Mouse (Mus musculus) myocyte (in vitro differentiated cells): ENCODE measurements around the gene Popdc2. TPM values are rescaled to one million over a fixed set of nuclear protein-coding genes. Genes with fewer than 3 reads are reported as not detected.
A peak's percentile ranks its signal among the peaks of the same experiment; 100 is the strongest.

ENCODE experiments used
- H3K27me3 ChIP-seq: one replicate; pipeline ENCODE4 v1.6.1; 2011; ENCODE audit not compliant: control insufficient read depth, insufficient read depth, insufficient read length
- H3K36me3 ChIP-seq: one replicate; pipeline ENCODE4 v1.6.1; 2011; ENCODE audit not compliant: control insufficient read depth, insufficient read depth
- H3K4me2 ChIP-seq: one replicate; pipeline ENCODE4 v1.6.1; 2011; ENCODE audit warnings: low read depth, control low read depth
- H3K4me3 ChIP-seq: one replicate; pipeline ENCODE4 v1.5.1; 2011; ENCODE audit warnings: mild to moderate bottlenecking, control low read depth, moderate library complexity
- H3K79me2 ChIP-seq: one replicate; pipeline ENCODE4 v1.6.1; 2011; ENCODE audit not compliant: control insufficient read depth, insufficient read depth
- H3ac ChIP-seq: one replicate; pipeline ENCODE4 v1.6.1; 2011; ENCODE audit not compliant: control insufficient read depth, insufficient read length
- CEBPB ChIP-seq: IDR thresholded peaks from 2 replicates; pipeline ENCODE4 v1.6.1; 2011; ENCODE audit warnings: mild to moderate bottlenecking, moderate library complexity; ENCODE audit not compliant: poor library complexity, insufficient read depth, severe bottlenecking
- E2F4 ChIP-seq: IDR thresholded peaks from one replicate; pipeline ENCODE4 v1.6.1; 2011; ENCODE audit warnings: mild to moderate bottlenecking, control low read depth, moderate library complexity; ENCODE audit not compliant: insufficient read depth
- MAX ChIP-seq: IDR thresholded peaks from one replicate; pipeline ENCODE4 v1.6.1; 2011; ENCODE audit warnings: low read depth, mild to moderate bottlenecking, control low read depth
- MYOD1 ChIP-seq, 3 experiments: IDR thresholded peaks; one replicate each; pipeline ENCODE4 v1.6.1; 2011; ENCODE audit warnings: control low read depth in 2 of 3, low read depth in 2 of 3, mild to moderate bottlenecking in 2 of 3, moderate library complexity in 1 of 3; ENCODE audit not compliant: insufficient read length in 2 of 3, control insufficient read depth in 1 of 3
- MYOG ChIP-seq, 3 experiments: IDR thresholded peaks; one replicate each; pipeline ENCODE4 v1.6.1; 2011; ENCODE audit warnings: control low read depth in 2 of 3, low read depth in 2 of 3, mild to moderate bottlenecking in 2 of 3; ENCODE audit not compliant: insufficient read length in 2 of 3, control insufficient read depth in 1 of 3, insufficient read depth in 1 of 3
- POLR2A ChIP-seq: IDR thresholded peaks from one replicate; pipeline ENCODE4 v1.6.1; 2011; ENCODE audit warnings: low read depth, mild to moderate bottlenecking, control low read depth, moderate library complexity; ENCODE audit not compliant: insufficient read length
- POLR2AphosphoS2 ChIP-seq: IDR thresholded peaks from one replicate; pipeline ENCODE4 v1.6.1; 2011; ENCODE audit warnings: low read depth, control low read depth; ENCODE audit not compliant: insufficient read length
- REST ChIP-seq: IDR thresholded peaks from one replicate; pipeline ENCODE4 v1.6.1; 2011; ENCODE audit warnings: mild to moderate bottlenecking, control low read depth, moderate library complexity; ENCODE audit not compliant: insufficient read depth, insufficient read length
- SRF ChIP-seq: IDR thresholded peaks from one replicate; pipeline ENCODE4 v1.6.1; 2011; ENCODE audit warnings: low read depth; ENCODE audit not compliant: control insufficient read depth, insufficient read length
- TCF12 ChIP-seq: IDR thresholded peaks from one replicate; pipeline ENCODE4 v1.6.1; 2011; ENCODE audit warnings: mild to moderate bottlenecking, control low read depth; ENCODE audit not compliant: poor library complexity, insufficient read depth, severe bottlenecking
- TCF3 ChIP-seq: IDR thresholded peaks from one replicate; pipeline ENCODE4 v1.6.1; 2011; ENCODE audit warnings: low read depth, control low read depth; ENCODE audit not compliant: insufficient read length
- USF1 ChIP-seq: IDR thresholded peaks from one replicate; pipeline ENCODE4 v1.6.1; 2011; ENCODE audit warnings: low read depth, mild to moderate bottlenecking, control low read depth, moderate library complexity
- polyA plus RNA-seq: library from polyadenylated mRNA; unstranded; fragments of >200 nt; fragmentation: generic; extraction: Trizol; gene quantifications from one replicate; pipeline ENCODE4 v1.2.1, GENCODE M21; 2012; ENCODE audit warnings: missing spikeins

Gene Popdc2
- polyA plus RNA-seq, 1 experiment = 10.5 TPM

GRCm38 (mm10) chr16:38379493-38379892 lies 17.5 kb downstream of the Popdc2 start:
- Histone ChIP-seq H3K4me3 (no peak overlapping the region), H3K27me3 (no peaks in the 10 kb centered on the region)
- TF ChIP-seq SRF = no peak
- peak in 1 of 3 experiments; percentile 10 for TF ChIP-seq MYOD1 (IDR thresholded peaks at IDR 0.05; ENCODE audit: control insufficient read depth in 1 of 3, insufficient read length in 2 of 3, low read depth in 2 of 3)
- TF ChIP-seq POLR2AphosphoS2 = no peak
- no peak for TF ChIP-seq USF1
- TF ChIP-seq TCF12 = no peak
- no peak for TF ChIP-seq POLR2A
- no peak for TF ChIP-seq TCF3

GRCm38 (mm10) chr16:38379926-38380325 lies 17.9 kb downstream of the Popdc2 start:
- H3K4me2 ChIP-seq = peak overlapping the region; percentile 54
- H3K27me3 ChIP-seq = no peaks in the 10 kb centered on the region
- H3K79me2 ChIP-seq = no peaks in the 10 kb centered on the region
- no peak overlapping the region for H3ac ChIP-seq
- H3K4me3 ChIP-seq = no peak overlapping the region
- H3K36me3 ChIP-seq = no peaks in the 10 kb centered on the region
- TF ChIP-seq SRF (no peak), MYOD1 (IDR thresholded peaks at IDR 0.05; ENCODE audit: control insufficient read depth in 1 of 3, insufficient read length in 2 of 3, low read depth in 2 of 3) (no peak), POLR2AphosphoS2 (no peak), TCF3 (no peak), MAX (no peak), CEBPB (no peak), POLR2A (no peak), REST (no peak), E2F4 (no peak), TCF12 (no peak), MYOG (IDR thresholded peaks at IDR 0.05; ENCODE audit: control insufficient read depth in 1 of 3, insufficient read depth in 1 of 3, insufficient read length in 2 of 3, low read depth in 2 of 3) (no peak), USF1 (no peak)

More at GRCm38 (mm10) chr16:38379493-38379892, 17.5 kb downstream of the Popdc2 start:
- H3K79me2 ChIP-seq = no peaks in the 10 kb centered on the region
- H3K4me2 ChIP-seq = peak overlapping the region; percentile 54
- no peaks in the 10 kb centered on the region for H3K36me3 ChIP-seq
- H3ac ChIP-seq = no peak overlapping the region

- Histone ChIP-seq H3K27me3 (no peaks in the 10 kb centered on the region), H3K4me3 (no peak overlapping the region), H3K36me3 (no peaks in the 10 kb centered on the region), H3K79me2 (no peaks in the 10 kb centered on the region), H3K4me2 (no peak overlapping the region), H3ac (no peak overlapping the region)
- no peak for TF ChIP-seq POLR2AphosphoS2
- TF ChIP-seq USF1 = no peak
- no peak for TF ChIP-seq E2F4
- no peak for TF ChIP-seq MYOD1 (IDR thresholded peaks at IDR 0.05; ENCODE audit: control insufficient read depth in 1 of 3, insufficient read length in 2 of 3, low read depth in 2 of 3)
- no peak for TF ChIP-seq SRF
- TF ChIP-seq CEBPB = no peak
- no peak for TF ChIP-seq MAX
- no peak for TF ChIP-seq POLR2A
Measured at GRCm38 (mm10) chr16:38383683-38384082, 21.7 kb downstream of the Popdc2 start.

GRCm38 (mm10) chr16:38385184-38385634 lies 23.2 kb downstream of the Popdc2 start:
- Histone ChIP-seq H3ac (no peak overlapping the region), H3K4me2 (peak overlapping the region; percentile 8), H3K36me3 (no peaks in the 10 kb centered on the region), H3K4me3 (no peak overlapping the region), H3K79me2 (no peaks in the 10 kb centered on the region), H3K27me3 (no peaks in the 10 kb centered on the region)
- TF ChIP-seq POLR2A = no peak
- TF ChIP-seq SRF = no peak
- no peak for TF ChIP-seq POLR2AphosphoS2
- TF ChIP-seq CEBPB = no peak
- no peak for TF ChIP-seq USF1
- no peak for TF ChIP-seq MYOG (IDR thresholded peaks at IDR 0.05; ENCODE audit: control insufficient read depth in 1 of 3, insufficient read depth in 1 of 3, insufficient read length in 2 of 3, low read depth in 2 of 3)
- TF ChIP-seq MAX = no peak

GRCm38 (mm10) chr16:38385700-38386099 lies 23.7 kb downstream of the Popdc2 start:
- H3K4me2 ChIP-seq = peak overlapping the region; percentile 8
- H3K4me3 ChIP-seq = no peak overlapping the region
- H3K79me2 ChIP-seq = no peaks in the 10 kb centered on the region
- H3K36me3 ChIP-seq = no peaks in the 10 kb centered on the region
- no peaks in the 10 kb centered on the region for H3K27me3 ChIP-seq
- no peak overlapping the region for H3ac ChIP-seq
- TF ChIP-seq MYOG (IDR thresholded peaks at IDR 0.05; ENCODE audit: control insufficient read depth in 1 of 3, insufficient read depth in 1 of 3, insufficient read length in 2 of 3, low read depth in 2 of 3) (no peak), TCF3 (no peak), MYOD1 (IDR thresholded peaks at IDR 0.05; ENCODE audit: control insufficient read depth in 1 of 3, insufficient read length in 2 of 3, low read depth in 2 of 3) (no peak), CEBPB (no peak), REST (no peak), E2F4 (no peak), MAX (no peak)

- H3K27me3 ChIP-seq = no peaks in the 10 kb centered on the region
- H3K4me3 ChIP-seq = no peak overlapping the region
- no peak overlapping the region for H3K4me2 ChIP-seq
- no peak overlapping the region for H3ac ChIP-seq
- H3K79me2 ChIP-seq = no peaks in the 10 kb centered on the region
- TF ChIP-seq TCF3 (no peak), REST (no peak), MAX (no peak), POLR2A (no peak), MYOD1 (IDR thresholded peaks at IDR 0.05; ENCODE audit: control insufficient read depth in 1 of 3, insufficient read length in 2 of 3, low read depth in 2 of 3) (no peak), E2F4 (no peak), MYOG (IDR thresholded peaks at IDR 0.05; ENCODE audit: control insufficient read depth in 1 of 3, insufficient read depth in 1 of 3, insufficient read length in 2 of 3, low read depth in 2 of 3) (no peak), TCF12 (no peak), POLR2AphosphoS2 (no peak), SRF (no peak), USF1 (no peak), CEBPB (no peak)
- H3K36me3 ChIP-seq = no peaks in the 10 kb centered on the region
Measured at GRCm38 (mm10) chr16:38387389-38387788, 25.4 kb downstream of the Popdc2 start.
